Mouse (Mus musculus) liver (tissue): ENCODE data around the gene Cdc73.
A peak's percentile ranks its signal among the peaks of the same experiment; 100 is the strongest.
"Not testable (repeated sequence)": the region's sequence is repeated elsewhere in the genome, so short reads cannot be mapped to it uniquely, and the experiment has no call there.

Experiments used
- DNase-seq: peaks from one replicate; pipeline ENCODE4 v3.0.0-alpha.2; 2020; ENCODE audit warnings: mixed read lengths

Cdc73 gene

DNA sequence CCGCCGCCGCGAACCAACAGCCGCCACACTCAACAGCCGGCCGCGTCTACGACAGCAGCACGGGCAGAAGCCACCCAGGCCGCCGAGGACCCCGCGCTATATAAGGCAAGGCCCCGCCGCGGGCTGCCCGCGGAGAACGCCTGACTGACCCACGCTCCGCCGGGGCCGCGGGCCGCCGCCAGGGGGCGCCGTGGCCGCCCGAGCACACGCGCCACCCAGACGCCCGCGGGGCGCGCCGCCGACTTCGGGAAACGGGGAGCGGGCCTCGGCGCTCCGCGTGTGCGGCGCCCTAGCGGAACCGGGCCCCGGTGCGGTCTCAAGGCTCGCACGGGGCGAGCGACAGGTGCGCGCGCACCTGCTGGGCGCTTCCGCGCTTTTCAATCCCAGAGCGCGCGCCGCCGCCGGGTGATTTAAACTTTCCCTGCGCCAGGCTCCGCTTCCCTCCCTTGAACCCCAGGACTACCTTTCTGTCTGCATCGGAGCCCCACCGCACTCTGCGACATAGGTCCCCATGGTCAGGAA lies at the start of gene Cdc73:
TSS of gene Cdc73 (minus strand) at position 153 of the 522 bp plus-strand sequence.
- DNase-seq: peak; percentile 95

DNA sequence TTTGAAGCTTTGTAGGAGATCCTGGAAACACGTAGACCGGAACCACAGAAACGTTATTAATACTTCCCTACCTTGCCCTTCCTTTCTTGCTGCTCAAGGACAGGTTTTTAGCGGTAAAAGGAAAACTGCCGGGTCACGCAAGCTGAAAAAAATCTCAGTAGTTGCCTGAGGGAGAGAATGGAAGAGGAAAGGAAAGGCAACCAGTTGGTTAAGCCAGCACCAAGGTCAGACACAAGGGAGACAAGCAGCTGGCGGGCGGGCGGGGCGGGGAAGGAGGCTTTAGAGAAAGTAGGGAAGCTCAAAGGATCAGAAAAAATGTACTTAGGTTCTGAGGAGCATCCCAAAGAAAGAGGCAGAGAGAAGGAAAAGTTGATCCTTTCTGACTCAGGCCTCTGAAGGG lies 43.2 kb upstream of the Cdc73 start:
- DNase-seq: no peak

DNA sequence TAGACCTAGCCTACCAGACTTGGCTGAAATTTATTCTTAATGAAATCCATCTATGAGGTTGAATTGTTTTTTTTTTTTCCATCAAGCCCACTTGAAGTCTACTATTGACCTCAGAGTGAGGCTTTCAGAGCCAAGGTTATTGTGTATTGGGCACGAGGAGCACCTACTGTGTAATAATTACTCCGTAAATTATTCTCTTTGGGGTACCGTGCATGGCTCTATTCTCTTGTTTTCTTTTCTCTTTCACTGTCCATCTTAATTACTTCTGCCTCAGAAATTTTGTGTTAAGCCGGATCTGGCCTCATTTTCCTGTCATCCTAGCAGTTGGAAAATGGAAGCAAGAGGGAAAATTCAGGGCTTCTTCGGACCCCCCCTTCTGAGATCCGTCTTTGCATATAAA lies 39.5 kb upstream of the Cdc73 start:
- DNase-seq: no peak

DNA sequence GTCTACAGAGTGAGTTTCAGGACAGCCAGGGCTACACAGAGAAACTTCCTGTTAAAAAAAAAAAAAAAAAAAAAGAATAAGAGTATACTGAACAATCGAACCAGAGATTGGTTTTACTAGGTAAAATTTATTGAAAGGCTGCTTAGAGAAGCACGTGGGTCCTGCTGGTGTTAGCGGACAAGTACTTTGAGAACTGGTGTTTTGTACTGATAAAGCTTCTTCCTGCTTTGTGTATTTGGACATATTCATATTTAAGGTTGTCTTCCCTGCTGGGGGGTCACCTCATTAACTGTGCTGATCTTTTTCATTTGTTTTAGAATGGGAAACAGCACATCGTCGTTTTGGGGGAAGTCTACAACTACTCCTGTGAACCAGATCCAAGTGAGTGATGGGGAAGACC lies 38.6 kb upstream of the Cdc73 start:
- DNase-seq: no peak

DNA sequence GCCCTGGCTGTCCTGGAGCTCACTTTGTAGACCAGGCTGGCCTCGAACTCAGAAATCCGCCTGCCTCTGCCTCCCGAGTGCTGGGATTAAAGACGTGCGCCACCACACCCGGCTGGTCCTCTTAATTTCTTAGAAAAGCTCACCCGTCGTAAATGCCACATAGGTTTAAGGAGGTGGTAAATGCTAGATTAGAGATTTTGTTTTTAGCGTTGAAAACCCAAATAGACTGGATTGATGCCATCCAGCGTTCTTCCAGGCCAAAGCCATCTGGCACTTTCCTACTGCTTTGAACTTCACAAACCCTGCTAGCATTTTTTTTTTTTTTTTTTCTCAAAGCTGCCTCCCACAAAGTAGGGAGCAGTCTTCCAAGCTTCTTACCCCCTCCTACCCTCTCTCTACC lies 37.9 kb upstream of the Cdc73 start:
- no peak for DNase-seq

DNA sequence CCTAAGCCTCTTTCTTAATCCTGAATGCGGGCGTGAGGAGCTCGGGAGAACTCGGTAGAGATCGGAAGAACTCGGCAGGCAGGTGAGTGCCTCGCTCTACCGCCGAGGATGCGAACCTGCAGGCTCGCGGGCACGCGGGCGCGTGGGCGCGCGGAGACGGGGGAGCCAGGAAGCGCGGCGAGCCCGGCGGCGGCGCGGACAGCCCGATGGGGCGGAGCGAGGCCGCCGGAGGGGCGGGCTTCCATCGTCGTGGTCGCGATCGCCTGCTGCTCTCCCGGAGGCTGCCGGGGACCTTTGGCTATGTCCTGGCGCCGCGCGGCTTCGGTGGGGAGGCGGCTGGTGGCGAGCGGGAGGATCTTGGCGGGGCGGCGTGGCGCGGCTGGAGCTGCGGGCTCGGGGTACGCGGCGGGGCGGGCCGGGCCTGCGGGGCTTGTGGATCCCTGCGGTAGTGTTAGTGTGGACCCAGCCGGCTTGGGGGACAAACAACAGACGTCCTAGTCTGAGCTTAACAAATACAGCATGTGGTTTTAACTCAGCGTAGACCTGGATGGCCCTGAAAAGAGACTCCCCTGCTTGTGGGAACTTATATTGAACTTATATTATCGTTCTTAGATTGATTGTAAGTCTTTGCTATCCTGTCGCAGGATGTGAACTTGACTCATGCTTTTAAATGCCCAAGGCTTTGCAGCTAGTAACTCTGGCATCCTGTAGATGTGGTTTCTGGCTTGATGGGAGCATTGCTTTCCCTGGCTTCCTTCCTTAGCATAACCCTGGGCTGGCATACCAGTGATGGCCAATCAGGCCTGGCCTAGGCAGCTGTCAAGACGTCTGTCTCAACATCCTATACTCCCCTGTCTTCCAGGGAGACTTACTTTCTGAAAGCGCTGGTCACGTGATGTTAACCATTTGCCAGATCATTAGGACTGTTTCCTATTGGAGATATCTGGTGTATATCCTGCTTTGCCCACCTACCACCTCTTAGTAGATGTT lies 37.0 kb upstream of the Cdc73 start:
- peak; percentile 92 for DNase-seq

DNA sequence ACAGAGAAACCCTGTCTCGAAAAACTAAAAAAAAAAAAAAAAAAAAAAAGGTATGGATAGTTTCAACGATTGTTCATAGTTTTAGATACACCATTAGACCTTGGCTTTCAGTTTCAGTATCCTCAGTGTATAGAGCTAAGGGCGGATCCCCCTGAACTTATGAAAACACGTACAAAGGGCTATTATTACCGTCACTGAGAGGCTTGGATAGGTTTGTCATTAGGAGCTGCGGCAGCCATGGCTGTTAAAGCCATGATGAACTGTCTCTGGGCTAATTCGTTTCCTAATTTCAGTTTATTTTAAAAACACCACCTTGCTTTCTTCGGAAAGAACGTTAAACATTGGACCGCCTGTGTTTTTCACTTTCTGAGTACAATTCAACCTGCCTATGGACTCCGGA lies 36.1 kb upstream of the Cdc73 start:
- DNase-seq: no peak

DNA sequence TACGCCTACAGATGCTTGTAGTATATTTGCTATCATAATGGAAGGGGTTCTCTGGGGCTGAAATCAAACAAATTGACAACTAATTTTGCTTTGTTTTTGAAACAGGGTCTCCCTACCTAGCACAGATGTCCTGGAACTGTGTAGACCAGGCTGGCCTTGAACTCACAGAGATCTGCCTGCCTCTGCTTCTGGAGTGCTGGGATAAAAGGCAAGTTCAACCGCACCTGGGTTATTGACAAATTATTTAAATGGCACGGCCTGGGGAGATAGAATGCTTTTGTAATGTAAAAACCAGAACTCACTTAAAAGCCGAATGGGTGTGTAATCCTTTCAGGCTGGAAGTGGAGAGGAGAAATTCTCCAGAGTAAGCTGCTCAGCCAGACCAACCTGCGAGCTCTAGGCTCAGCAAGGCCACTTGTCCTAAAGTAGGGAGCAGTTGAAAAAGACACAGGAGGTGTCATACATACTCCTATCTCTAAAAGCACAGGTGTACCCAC lies 31.3 kb upstream of the Cdc73 start:
- DNase-seq: no peak

DNA sequence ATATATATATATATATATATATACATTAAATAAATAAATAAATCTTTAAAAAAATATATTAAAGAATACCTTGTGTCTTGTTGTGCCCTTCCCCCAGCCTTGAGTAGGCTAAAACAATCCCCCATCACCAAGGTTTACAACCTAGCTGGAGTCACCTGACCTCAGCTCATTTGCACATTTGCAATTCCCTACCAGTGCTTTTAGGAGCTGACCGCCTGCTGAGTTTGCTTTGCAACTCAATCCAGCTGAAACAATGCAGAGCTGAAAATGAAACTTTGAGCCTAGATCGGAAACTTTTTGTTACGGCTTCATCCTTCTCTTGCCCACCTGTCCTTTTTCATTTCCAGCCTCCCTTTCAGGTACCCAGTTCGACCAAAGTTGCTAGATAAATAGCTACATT lies 29.0 kb upstream of the Cdc73 start:
- DNase-seq: no peak

DNA sequence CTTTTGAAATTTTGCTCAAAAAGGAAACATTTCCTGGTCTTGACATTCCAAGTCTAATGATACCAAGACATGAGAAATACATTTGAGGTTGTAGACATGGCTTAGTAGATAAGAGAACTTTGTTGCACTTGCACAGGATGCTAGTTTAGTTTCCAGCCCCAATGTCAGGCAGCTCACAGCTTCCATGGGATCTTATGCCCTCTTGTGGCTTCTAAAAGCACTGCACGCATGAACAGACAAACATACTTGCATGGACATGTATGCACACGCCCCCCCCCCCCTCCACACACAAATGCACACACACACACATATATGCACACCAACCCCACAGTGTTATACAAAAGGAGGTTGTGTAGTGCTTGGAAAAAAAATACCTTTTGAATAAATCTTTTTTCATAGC lies 28.2 kb upstream of the Cdc73 start:
- DNase-seq: peak; percentile 50

DNA sequence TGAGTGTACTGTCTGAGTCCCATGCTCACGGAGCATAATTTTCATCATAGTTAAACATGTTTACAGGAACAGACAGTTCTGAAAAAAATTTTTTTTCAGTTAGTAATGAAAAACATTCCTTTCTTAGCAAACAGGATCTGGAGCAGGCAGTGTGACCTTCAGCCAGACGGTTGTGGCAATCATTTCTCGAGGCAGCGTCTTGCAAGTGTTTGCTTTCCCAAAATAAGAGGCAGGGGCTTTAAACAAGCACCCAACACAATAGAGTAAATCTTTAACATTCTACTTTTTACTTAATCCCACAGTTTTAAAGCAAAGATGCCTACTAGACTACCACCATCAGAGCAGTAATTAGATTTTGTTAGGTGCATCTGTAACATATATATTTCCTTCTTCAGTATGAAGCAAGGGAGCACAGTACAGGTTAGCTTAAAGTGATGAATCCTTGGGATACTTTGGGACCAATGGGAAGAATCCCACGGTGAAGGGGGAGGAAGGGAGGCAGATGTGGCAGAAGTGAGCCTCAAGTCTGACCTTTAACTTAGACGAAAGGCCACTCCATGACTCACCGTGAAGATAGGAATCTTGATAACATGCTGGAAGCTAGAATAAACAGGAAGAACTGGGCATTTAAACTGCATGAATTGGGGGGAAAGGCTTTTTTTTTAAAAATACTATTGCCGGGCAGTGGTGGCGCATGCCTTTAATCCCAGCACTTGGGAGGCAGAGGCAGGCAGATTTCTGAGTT lies 25.2 kb upstream of the Cdc73 start:
- no peak for DNase-seq

DNA sequence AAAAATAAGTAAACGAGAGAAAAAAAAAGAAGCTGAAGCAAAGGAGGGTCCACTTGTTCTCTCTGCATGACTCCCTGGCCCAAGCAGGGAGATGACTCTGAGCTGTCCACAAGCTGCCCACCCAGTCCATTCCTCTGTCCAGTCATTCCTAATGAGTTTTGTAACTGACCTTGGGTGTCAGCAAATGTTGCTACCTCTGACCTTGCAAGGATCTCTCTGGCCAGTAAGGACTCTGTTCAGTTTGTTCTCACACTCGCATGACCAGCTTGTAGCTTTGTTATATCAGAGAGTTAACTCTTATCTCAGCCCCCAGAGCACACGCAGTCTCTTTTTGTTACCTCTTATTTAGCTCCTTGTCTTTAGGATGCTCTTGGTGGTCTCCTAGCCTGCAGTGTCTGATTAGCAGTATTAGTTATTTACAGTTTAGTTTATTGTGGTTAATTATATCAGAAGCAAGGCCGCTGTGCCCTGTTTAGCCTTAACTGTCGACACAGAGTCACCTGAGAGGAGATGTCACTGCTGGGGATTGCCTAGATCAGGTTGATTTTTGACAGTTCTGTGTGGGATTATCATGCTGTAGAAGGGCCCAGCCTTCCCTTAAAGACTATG lies 21.9 kb upstream of the Cdc73 start:
- no peak for DNase-seq

DNA sequence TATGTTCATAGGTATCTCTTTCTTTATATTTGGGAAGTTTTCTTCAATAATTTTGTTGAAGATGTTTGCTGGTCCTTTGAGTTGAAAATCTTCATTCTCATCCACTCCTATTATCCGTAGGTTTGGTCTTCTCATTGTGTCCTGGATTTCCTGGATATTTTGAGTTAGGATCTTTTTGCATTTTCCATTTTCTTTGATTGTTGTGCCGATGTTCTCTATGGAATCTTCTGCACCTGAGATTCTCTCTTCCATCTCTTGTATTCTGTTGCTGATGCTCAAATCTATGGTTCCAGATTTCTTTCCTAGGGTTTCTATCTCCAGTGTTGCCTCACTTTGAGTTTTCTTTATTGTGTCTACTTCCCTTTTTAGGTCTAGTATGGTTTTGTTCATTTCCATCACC lies 13.3 kb upstream of the Cdc73 start, which contains the start of gene Glrx2:
TSS of gene Glrx2 (plus strand) at position 301 of the 400 bp plus-strand sequence.
- DNase-seq: not testable (repeated sequence)

DNA sequence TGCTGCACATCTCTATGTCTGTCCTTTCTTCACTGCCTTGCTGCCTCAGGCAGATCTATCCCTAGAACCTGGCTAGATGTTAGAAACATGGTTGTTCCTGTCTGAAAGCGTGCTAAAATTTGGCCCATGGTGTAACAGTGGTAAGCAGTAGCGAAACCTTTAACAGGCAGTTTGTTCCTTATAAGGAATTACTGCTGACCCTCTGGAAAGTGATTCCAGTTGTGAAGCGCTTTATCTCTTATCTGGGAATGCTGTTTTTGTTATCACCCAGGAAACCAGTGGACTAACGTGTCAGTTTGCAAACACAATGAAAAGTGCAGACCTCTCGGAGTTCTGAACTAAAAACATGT lies 7.9 kb upstream of the Cdc73 start:
- no peak for DNase-seq

DNA sequence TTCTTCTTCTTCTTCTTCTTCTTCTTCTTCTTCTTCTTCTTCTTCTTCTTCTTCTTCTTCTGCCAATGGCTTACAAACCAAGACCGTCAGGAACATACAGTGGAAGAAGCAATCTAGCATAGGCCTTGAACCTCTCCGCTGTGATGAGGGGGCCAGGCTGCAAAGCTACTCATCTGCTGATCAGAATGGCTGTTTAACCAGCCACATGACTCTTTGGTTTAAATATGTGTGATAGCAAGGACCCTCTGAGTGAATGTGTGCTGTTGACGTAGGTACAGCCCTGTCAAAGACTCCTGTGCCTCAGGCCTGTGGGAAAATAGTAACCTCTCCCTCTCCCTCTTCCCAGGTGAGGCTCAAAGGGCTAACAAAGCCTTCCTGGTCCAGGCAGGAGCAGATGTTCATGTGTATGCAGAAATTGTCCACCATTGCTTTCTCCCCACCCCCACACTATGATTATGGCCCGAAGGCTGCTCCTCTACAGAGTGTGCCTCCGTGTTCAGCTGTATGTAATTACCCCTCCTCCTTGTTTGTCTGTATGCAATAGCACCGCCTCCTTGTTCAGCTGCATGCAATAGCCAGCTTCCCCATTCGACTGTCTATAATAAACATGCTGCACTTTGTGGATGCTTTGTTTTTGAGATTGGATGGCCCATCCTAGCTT lies 7.4 kb upstream of the Cdc73 start:
- DNase-seq: no peak

DNA sequence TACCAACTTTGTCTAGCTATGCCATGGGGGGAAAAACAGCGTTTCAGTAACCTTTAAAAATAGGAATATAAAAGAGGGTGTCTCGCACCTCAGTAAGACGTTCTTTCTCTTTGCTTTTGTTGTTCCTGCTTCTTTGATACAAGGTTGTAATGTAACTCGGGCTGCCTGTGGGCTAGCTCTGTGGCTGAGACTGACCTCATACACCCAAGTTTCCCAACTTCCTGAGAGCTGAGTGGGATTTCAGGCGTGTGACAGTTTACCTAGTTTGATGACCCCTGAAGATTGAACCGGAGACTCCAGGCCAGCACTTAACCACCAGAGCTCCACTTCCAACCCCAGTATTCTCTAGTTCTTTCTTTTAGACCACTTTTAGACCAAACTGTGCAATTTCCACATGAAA lies 5.7 kb upstream of the Cdc73 start:
- DNase-seq: no peak

DNA sequence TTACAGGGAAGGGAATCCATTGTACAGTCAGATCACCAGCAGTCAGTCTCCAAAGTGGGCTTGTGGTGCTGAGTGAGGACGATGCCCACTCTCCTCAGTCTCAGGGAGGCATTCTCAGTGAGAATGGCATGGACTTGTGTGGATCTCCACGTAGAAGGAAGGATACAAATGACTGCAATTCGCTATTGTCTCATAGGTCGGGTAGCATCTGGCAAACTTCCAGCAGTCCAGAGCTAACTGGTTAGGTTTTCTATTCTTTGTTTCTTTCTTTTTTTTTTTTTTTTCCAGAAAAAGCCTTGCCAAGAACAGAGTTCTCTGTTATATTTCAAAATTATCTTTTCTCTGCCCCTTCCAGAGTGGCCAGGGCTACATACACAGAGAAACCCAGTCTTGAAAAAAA lies 4.3 kb upstream of the Cdc73 start:
- no peak for DNase-seq

DNA sequence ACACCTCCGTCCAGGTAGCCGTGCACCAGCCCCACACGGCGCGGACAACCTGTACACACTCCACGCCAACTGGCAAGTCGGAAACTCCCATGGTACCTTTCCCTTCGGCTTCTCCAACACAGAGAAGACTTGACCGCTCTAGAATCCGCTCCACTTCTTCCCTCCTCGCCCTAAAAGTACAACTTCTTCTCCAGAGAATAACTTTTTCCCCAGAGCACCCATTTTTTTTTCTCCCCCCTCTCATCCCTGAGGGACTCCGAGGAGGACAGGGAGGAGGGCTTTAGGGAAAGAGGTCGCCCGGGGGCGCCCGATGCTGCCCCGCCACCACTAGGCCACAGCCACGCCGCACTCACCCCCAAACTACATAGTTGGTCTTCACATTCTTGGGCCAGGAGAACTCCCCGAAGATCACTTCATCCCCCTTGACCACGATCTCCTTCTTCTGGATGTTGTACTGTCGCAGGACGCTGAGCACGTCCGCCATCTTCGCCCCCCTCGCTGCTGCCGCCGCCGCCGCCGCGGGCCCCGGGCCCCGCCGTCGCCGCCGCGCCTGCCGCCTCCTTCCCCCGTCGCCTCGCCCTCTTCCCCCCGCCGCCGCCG lies 452 bp downstream of the Cdc73 start:
- peak; percentile 66 for DNase-seq

DNA sequence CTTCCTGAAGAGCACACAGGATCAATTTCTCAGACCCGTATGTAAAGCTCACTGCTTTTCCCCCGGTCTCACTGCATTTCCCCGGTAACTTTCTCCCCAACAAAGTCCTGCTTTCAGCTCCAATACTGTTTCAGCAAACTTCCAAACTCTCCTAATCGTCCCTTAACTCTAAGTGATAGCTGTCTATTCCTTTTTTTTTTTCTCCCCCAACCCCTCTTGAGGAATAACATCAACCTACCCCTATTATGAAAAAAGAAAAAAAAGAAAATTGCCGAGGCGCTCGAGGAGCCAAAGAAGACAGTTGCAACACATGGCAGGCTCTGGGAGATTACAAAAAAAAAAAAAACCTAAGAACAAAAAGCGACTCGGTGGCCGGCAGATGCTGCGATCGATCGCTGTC lies 957 bp downstream of the Cdc73 start:
- DNase-seq: no peak

DNA sequence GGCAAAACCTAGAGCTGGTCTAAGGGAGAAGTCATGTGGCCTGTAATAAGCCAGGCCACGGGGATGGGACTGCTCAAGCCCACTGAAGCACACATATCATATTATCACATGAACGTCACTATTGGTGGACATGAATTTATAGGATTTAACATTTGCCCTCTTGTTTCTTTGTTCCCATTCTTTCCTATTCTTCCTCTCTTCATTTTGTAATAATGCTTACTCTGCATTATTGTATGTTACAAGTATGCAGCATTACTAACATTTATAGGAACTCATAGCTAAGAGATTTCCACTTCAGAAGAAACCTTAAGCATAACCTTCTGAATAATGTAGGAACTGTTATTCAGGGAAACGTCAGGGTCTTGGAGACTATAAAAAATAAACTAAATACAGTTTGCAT lies 17.8 kb downstream of the Cdc73 start:
- DNase-seq: no peak

DNA sequence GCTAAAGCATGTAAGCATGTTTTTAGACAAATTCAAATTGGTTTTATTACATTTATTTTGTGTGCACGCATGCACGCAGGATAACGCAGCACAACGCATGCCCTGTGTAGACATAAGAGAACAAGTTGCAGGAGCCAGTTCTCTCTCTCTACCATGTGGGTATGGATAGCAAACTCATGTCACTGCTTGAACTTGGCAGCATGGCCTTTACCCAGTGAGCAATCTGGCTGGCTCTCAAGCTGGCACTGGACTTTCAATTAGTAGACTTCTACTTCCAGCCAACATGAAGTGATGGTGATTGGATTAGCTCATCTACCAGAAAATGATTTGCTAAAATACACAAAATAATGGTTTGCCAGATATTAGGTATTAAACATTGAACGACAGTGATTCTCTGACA lies 21.6 kb downstream of the Cdc73 start:
- DNase-seq: no peak

DNA sequence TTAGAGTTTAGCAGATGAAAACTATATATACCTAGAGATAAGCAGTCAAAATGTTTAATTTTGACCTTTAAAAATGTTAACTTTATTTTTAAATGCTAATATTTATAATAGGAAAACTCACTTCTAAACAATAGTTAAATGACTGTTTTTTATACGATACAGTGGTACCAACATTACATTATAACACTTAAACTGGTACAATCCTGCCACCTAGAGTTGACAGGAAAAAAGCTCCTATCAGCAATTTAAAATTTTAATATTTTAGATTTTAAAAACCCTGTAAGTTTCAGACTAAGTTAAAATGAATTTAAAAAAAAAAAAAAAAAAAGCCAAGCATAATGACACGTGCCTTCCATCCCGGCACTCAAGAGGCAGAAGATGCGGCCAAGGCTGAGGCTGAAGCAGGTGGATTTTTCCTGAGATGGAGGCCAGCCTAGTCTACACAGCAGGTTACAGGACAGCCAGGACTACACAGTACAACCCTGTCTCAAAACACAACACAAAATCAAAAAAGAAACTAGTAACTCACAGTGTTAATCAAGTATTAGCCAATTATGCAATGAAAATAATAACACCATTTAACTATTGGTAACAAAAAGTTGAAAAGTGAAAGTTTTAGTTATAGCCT lies 26.8 kb downstream of the Cdc73 start:
- DNase-seq: no peak
